Mouse (Mus musculus) heart, embryonic 11.5 days (tissue): Measurements from ENCODE around the gene Gm867. TPM values are rescaled to one million over a fixed set of nuclear protein-coding genes. Genes with fewer than 3 reads are reported as not detected.

Source experiments
- ATAC-seq: fragments of 200-750 bp; cut with Nextera tagmentation; replicated peaks from 2 replicates; pipeline ENCODE4 v1.8.0; 2017; ENCODE audit warnings: moderate library complexity; ENCODE audit not compliant: insufficient number of reproducible peaks, low FRiP score, low TSS enrichment
- H3K27ac ChIP-seq: fragments of 300-500 bp; sonication (generic); 2 replicates; pipeline ENCODE4 v1.5.1; 2014; ENCODE audit warnings: mild to moderate bottlenecking, low read depth, low read length
- H3K27me3 ChIP-seq: fragments of 300-500 bp; sonication (generic); 2 replicates; pipeline ENCODE4 v1.6.1; 2014; ENCODE audit warnings: mild to moderate bottlenecking, low read length, mixed read lengths; ENCODE audit not compliant: control insufficient read depth, insufficient read depth
- H3K36me3 ChIP-seq: fragments of 300-500 bp; sonication (generic); 2 replicates; pipeline ENCODE4 v1.6.1; 2014; ENCODE audit warnings: mild to moderate bottlenecking, low read length, moderate library complexity, mixed read lengths; ENCODE audit not compliant: control insufficient read depth, insufficient read depth
- H3K4me1 ChIP-seq: fragments of 300-500 bp; sonication (generic); 2 replicates; pipeline ENCODE4 v1.6.1; 2014; ENCODE audit warnings: low read length; ENCODE audit not compliant: control insufficient read depth, insufficient read depth
- H3K4me2 ChIP-seq: fragments of 300-500 bp; sonication (generic); 2 replicates; pipeline ENCODE4 v1.6.1; 2014; ENCODE audit warnings: mild to moderate bottlenecking, moderate library complexity
- H3K4me3 ChIP-seq: fragments of 300-500 bp; sonication (generic); 2 replicates; pipeline ENCODE4 v1.5.1; 2014; ENCODE audit warnings: low read depth, low read length
- H3K9ac ChIP-seq: fragments of 300-500 bp; sonication (generic); 2 replicates; pipeline ENCODE4 v1.6.1; 2014; ENCODE audit warnings: mild to moderate bottlenecking, low read depth, low read length, moderate library complexity
- H3K9me3 ChIP-seq: fragments of 300-500 bp; sonication (generic); replicated peaks from 2 replicates; pipeline ENCODE4 v1.6.1; 2016; ENCODE audit warnings: low read length; ENCODE audit not compliant: control insufficient read depth
- WGBS: fragments of 180-500 bp; shearing (Covaris S2); extraction: QIAGEN DNeasy Blood & Tissue Kit; methylation state at CpG from one replicate; pipeline ENCODE4 v1.1.7; 2014; ENCODE audit not compliant: insufficient replicate concordance; 5-methylcytosine and 5-hydroxymethylcytosine counted together
- polyA plus RNA-seq: library from polyadenylated mRNA; unstranded; fragments of >200 nt; fragmentation: Nextera tagmentation; extraction: Ambion mirVana; gene quantifications from 2 replicates; pipeline ENCODE4 v1.2.1, GENCODE M21; 2014

Gm867 gene
- polyA plus RNA-seq, 1 experiment from 2014 or later = 2.8 TPM

DNA sequence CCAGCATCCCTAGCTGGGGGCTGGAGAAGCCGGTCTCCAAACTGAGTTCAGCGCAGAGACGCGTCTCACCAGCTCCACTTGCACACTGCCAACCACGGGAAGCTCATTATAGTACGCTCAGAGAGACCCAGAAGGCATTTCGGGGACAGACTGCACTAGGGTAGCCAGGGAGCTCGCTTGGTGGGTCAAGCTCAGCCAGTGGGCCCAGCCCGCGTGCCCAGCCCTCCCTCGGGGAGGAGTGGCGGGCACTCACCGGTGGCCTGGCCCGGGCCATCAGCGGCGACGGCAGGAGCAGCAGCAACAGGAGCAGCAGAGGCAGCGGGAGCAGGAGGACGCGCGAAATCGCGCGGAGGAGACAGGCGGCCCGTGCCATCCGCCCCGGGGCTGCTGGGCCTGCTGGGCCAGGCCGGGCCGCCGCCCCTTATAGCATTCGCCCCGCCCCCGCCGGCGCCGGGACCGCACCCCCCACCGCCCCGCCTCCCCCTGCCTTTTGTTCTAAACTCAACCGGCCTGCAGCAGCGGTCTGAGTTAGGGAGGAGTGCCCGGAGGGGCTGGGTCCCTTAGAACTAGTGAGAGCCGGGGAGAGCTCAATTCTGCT, 8.3 kb downstream of the Gm867 start:
- peaks cover 37% of the 10 kb centered on the region for H3K27me3 ChIP-seq
- under 1% methylated on average over 29 of the region's 44 CpGs for WGBS
- no peaks in the 10 kb centered on the region for H3K36me3 ChIP-seq
- no peaks in the 10 kb centered on the region for H3K9me3 ChIP-seq
- peak; percentile 71 for ATAC-seq
- peak overlapping the region; percentile 65 for H3K4me3 ChIP-seq
- H3K27ac ChIP-seq = peak overlapping the region; percentile 22; the same call in 1 of the 2 replicates
- H3K9ac ChIP-seq = peak overlapping the region; percentile 89
- peaks cover 13% of the 10 kb centered on the region for H3K4me1 ChIP-seq
- peak overlapping the region; percentile 96 for H3K4me2 ChIP-seq

DNA sequence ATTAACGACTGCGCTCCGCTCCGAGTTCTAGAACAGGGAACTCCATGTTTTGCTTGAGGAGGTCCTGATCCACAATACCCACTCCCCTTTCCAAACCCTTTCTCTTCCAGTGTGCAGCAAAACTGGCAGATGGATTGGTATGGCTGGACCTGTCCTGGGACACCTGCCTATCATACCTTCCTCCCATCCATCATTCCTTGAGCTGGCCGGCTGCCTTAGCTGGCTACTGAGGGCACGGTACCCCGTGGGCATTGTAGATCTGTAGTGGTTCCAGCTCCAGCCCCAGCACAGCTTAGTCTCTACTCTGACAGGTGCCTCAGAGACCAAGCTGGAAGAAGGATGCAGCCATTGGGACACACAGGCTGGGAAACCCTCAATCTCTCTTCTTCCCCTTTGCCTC, 9.2 kb downstream of the Gm867 start:
- Histone ChIP-seq H3K9ac (no peak overlapping the region), H3K9me3 (no peaks in the 10 kb centered on the region), H3K27me3 (peaks cover 35% of the 10 kb centered on the region), H3K4me1 (peaks cover 7% of the 10 kb centered on the region), H3K4me3 (no peak overlapping the region), H3K27ac (no peak overlapping the region), H3K36me3 (no peaks in the 10 kb centered on the region), H3K4me2 (peak overlapping the region; percentile 96)
- no peak for ATAC-seq
- 39% methylated on average over 7 of the region's 7 CpGs for WGBS

DNA sequence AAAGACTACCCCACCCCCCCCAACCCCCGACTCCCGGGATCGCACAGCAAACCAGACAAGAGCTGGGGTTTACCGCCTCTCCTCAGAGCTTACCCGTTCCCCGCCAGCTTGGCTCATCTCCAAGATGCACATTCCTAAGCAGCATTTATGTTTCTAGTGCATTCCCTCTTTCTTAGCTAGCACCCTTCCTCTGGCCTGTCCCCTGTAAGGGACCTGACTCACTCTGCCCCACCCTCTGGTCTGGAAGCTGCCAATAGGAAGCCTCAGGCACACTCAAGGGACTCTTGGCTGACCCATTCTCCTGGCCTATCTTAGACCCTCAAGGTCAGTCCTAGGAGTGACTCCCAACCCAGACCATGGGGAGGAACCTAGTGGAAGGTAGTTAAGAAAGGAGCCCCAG, 10.2 kb downstream of the Gm867 start:
- Histone ChIP-seq H3K4me3 (no peak overlapping the region), H3K9ac (no peak overlapping the region), H3K36me3 (no peaks in the 10 kb centered on the region), H3K27me3 (peaks cover 35% of the 10 kb centered on the region), H3K9me3 (no peaks in the 10 kb centered on the region), H3K4me1 (peaks cover 7% of the 10 kb centered on the region), H3K4me2 (no peak overlapping the region), H3K27ac (no peak overlapping the region)
- ATAC-seq = no peak
- WGBS = 18% methylated on average over 6 of the region's 6 CpGs

DNA sequence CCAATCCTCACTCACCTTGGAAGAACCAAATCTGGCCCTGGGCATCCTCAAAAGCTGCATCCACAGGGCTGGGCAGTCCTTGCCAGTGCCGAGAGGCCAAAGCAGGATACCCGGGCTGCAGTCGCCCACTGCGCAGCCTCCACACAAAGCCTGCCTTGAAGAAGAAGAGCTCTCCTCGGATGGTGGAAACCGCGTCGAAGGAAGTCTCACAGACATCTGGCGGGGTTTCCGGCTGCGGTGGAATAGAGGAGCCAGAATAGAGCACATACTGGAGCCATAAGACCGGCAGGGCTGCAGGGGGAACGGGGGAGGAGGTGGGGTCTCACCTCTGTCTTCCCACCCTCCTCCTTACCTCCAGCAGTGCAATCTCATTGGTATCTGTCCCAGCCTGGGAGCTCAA, 14.1 kb downstream of the Gm867 start:
- no peaks in the 10 kb centered on the region for H3K36me3 ChIP-seq
- H3K27ac ChIP-seq = no peak overlapping the region
- H3K9ac ChIP-seq = no peak overlapping the region
- no peak overlapping the region for H3K4me2 ChIP-seq
- no peaks in the 10 kb centered on the region for H3K9me3 ChIP-seq
- H3K4me3 ChIP-seq = no peak overlapping the region
- H3K4me1 ChIP-seq = peaks cover 6% of the 10 kb centered on the region; the same call in 1 of the 2 replicates
- peaks cover 27% of the 10 kb centered on the region for H3K27me3 ChIP-seq
- no peak for ATAC-seq
- 56% methylated on average over 13 of the region's 13 CpGs for WGBS

DNA sequence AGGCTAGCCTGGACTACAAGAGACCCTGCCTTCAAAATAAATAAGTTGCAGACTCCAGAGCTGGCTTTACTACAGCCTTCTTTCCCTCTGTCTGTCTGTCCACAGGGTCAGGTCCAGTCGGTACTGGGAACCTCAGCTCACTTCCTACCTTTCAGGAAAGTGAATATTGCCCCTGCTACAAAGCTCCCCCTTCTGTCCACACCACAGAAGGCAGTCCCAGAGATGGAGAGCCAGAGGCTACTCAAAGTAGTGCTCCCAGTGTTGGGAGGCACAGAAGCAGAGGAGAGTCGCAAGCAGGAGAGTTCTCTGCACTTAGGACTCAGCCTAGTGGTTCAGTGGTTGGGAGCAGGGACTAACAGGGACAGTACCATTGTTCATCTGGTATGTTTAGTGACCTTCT, 16.1 kb downstream of the Gm867 start:
- H3K27me3 ChIP-seq = peaks cover 10% of the 10 kb centered on the region; the same call in 1 of the 2 replicates
- H3K4me3 ChIP-seq = no peak overlapping the region
- ATAC-seq = no peak
- peaks cover 10% of the 10 kb centered on the region for H3K4me1 ChIP-seq
- H3K36me3 ChIP-seq = no peaks in the 10 kb centered on the region
- H3K9me3 ChIP-seq = no peaks in the 10 kb centered on the region
- no peak overlapping the region for H3K27ac ChIP-seq
- no peak overlapping the region for H3K9ac ChIP-seq
- no peak overlapping the region for H3K4me2 ChIP-seq
- WGBS = 46% methylated on average over 2 of the region's 2 CpGs

DNA sequence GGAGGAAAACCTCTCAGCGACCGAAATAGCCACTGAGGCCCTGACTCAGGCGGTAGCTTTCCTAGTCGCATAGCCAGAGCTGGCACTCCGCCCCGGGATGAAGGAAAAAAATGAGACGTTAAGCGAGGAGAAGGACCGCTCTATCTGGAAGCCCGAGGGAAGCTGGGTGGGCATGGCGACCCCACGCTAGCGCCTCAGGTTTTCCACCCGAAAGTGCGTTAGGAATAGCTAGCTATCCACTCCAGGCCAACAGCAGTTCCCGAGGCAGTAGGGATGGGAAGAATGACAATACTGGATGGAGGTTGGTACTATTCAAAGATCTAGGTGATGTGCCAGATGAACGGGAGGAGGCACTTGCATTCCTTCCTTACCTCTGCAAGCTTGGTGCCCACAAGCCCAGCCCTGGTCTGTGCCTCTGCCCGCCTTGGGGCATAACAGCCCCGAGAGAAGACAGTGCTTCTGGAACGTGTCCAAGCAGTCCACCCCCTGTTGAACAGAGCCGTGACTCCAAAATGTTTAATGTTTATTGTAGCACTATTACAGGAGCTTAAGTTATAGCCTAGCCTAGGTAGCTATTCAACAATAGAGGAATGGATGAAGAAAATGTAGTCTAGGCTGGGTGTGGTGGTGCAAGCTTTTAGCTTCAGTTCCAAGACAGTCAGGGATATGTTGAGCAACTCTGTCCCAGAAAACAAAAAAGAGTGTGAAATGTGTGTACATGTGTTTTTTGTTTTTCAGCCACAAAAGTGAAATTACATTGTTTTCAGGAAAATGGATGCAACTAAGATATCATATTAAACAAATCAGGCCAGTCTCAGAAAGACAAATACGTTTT, 18.5 kb downstream of the Gm867 start:
- Histone ChIP-seq H3K27me3 (peaks cover 4% of the 10 kb centered on the region; the same call in 1 of the 2 replicates), H3K36me3 (no peaks in the 10 kb centered on the region; the same call in 1 of the 2 replicates), H3K4me1 (peaks cover 14% of the 10 kb centered on the region), H3K9ac (peak overlapping the region; percentile 92), H3K4me2 (peak overlapping the region; percentile 87), H3K9me3 (no peaks in the 10 kb centered on the region), H3K27ac (peak overlapping the region; percentile 76), H3K4me3 (peak overlapping the region; percentile 66)
- 6% methylated on average over 22 of the region's 22 CpGs for WGBS
- 0 out of 2 replicates have a peak, but pooled peaks have one; percentile 32 for ATAC-seq

DNA sequence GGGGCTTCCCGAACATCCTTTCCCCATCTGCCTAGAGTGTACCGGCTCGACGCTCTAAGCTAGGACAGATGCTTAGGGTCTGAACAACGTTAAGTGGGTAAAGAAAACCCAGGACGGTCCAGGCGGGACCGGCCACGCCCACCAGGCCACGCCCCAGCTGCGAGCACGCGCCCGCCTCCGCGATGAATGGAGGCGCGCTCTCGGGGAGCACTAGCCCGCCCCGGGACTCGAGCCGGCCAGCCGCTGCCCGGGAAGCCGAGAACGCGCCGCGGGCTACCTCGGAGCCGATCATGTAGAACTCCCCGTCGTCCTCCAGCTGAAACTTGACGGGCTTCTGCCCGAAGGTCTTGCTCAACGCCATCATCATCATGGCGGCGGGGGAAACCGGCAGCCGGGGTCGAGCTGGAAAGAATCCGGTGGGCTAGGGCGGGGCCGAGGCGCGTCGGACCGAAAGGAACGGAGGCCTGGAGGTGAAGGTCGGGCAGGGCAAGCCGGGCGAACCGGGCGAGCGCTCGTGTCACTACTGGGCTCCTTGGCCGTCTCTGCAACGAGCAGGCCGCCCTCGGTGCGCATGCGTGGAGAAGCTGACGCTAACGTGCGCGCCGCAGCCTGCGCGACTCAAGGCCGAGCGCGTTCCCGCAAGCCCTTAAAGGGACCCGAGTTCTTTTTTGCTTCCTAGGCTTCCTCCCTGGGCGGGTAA, 19.3 kb downstream of the Gm867 start, which contains the start of gene Smarcb1:
TSS of gene Smarcb1 (minus strand) at position 592 of the 700 bp plus-strand sequence.
- WGBS = under 1% methylated on average over 76 of the region's 76 CpGs
- H3K4me1 ChIP-seq = peaks cover 16% of the 10 kb centered on the region
- peak within 1 kb of the TSS; percentile 76 for H3K27ac ChIP-seq
- peak; percentile 86 for ATAC-seq
- H3K27me3 ChIP-seq = no peaks in the 10 kb centered on the region
- H3K36me3 ChIP-seq = peaks cover 3% of the 10 kb centered on the region
- H3K4me2 ChIP-seq = peak within 1 kb of the TSS; percentile 87
- H3K9me3 ChIP-seq = no peaks in the 10 kb centered on the region
- peak within 1 kb of the TSS; percentile 66 for H3K4me3 ChIP-seq
- H3K9ac ChIP-seq = peak within 1 kb of the TSS; percentile 92

DNA sequence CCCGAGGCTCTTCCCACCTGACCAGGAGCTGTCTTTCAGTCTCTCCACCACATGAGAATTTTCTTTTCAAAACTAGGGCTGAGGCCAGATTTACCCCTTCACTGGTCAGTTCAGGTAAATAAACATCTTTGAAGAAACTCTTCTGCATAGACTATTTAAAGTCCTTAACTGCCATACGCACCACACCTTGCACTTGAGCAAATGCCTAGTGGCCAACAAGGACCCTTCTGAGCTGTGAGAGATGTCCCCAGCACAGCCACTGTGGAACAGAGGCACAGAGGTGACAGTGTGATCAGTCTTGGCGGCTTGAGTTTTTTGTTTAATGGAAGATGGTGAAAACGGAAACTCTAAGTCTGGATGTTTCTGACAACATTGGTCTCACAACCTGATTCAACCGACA, 21.4 kb downstream of the Gm867 start:
- ATAC-seq = no peak
- Histone ChIP-seq H3K27ac (no peak overlapping the region), H3K4me2 (no peak overlapping the region), H3K9ac (no peak overlapping the region), H3K27me3 (no peaks in the 10 kb centered on the region), H3K36me3 (peaks cover 17% of the 10 kb centered on the region), H3K4me1 (peaks cover 22% of the 10 kb centered on the region), H3K4me3 (no peak overlapping the region), H3K9me3 (no peaks in the 10 kb centered on the region)
- 81% methylated on average over 5 of the region's 5 CpGs for WGBS
